Mouse (Mus musculus) gastrocnemius, postnatal 14 days (tissue): ENCODE data around the gene Gm20489. TPM values are rescaled to one million over a fixed set of nuclear protein-coding genes. Genes with fewer than 3 reads are reported as not detected.

Source experiments
- DNase-seq: peaks from one replicate; pipeline ENCODE4 v3.0.0; 2021; ENCODE audit warnings: mixed read lengths
- intact Hi-C: fragments of 180-260 bp; cut with DNase I; formaldehyde crosslinking; loops from one replicate; pipeline ENCODE4 v1.15.1; 2025; ENCODE audit warnings: low total_unique reads
- total RNA-seq, 2 experiments: library from RNA; stranded (reverse); gene quantifications; 2 replicates each; pipeline ENCODE4 v1.2.3; 2021

Gene Gm20489
- total RNA-seq, 2 experiments from 2014 or later = not detected

DNA sequence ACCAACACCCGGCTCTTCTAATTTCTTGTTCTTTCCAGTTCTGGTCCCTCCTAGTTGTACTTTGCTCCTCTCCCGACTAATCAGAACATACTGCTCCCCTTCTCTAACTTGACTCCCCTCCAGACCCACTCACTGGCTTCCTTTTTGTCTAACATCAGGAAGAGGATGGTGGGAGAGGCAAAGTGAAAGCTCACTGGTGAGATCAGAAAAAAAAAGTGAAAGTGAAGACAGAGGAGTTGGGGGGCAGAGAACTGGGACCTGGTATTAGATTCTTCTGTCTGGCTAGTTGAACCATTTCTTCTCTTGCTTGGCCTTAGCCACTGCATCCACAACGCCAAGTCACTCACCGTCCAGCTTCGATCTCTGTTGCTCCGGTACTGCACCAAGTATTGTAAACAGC is 2.2 kb downstream of the Gm20489 start:
- intact Hi-C loops = no loop called here
- DNase-seq = no peak

DNA sequence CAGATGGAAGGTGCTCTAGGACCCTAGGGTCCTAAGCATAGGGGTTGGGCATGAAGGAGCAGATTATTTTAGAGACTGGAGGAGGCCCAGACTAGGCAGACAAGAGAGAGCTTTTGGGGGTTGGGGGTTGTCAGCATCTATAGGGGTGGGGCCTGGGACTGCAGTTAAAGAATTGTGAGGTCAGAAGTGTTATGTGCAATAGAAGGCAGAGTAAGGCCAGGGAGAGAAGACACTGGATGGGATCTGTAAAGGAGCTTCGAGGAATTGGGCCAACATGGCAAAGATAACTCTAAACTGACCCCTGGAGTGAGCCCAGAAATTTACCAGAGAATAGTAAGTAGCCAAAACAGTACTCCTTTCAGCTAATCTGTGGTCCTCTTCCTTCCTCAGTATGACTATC is 4.9 kb downstream of the Gm20489 start, which contains the start of gene Gm614:
Gene Gm614, minus strand, starts transcription at position 101 of the 400 bp plus-strand sequence.
- DNase-seq = no peak
- intact Hi-C loops = no loop called here

DNA sequence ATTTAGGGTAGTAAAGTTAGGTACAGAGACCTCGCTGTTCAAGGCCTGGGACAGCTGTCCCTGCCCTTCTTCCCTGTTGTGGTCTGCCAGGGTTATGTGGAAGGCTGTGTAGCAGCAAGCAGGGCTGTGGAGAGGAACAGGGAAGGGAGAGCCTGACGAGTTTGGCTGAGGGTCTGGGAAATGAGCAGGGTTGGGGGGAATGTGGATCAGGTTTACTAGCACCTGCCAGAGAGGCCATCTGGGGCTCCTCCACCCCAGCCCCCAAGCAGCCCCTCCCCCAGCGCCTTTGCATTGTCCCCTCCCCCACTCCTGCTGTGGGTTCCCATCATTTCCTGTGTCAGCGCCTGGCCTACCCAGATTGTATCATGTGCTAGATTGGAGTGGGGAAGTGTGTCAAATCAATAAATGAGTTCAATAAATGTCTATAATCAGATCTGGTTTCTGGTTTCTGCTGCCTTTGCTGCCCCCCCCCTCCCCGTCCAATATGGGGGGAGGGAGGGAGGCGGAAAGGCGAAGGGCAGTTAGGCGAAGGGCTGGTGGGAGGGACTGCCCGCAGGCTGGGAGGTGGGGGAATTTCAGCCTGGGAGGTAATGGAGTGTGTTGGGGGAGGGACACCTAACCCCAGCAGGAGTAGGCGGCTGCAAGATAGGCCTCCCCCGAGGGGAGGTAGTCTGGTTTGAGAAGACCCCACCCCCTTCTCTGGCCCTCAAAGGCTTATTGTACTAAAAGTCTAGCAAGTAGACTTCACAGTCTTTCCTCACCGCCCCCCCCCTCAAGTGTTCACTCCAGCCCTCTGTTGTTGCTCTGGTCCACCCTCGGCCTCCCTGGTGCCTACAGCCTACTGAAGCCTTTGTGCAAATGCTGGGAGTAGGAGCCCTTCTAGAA is 8.1 kb downstream of the Gm20489 start:
- no peak for DNase-seq
- intact Hi-C loops = no loop called here

DNA sequence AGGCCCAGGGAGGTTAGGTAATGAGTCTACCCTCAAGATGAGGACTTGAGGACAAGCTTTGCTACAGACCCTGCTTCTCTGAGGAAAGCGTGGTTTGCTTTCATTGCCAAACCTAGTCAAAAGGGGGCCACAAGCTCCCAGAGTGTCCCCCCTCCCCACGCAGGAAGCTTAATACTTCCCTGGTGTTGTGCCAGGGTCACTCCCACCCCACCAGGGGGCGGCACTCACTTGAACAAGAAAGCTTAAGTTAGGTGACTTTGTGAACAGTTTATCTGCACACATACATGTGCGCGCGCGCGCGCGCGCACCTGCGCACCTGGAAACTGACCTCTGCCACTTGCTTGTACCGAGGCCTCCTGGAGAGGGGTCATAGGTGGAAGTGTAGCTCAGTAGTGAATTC is 12.2 kb downstream of the Gm20489 start:
- DNase-seq = no peak
- intact Hi-C loops = no loop called here

- intact Hi-C loops = no loop called here
- peak; percentile 10 for DNase-seq
Observed at GRCm38 (mm10) chrX:101254740-101255139, 14.1 kb downstream of the Gm20489 start.

DNA sequence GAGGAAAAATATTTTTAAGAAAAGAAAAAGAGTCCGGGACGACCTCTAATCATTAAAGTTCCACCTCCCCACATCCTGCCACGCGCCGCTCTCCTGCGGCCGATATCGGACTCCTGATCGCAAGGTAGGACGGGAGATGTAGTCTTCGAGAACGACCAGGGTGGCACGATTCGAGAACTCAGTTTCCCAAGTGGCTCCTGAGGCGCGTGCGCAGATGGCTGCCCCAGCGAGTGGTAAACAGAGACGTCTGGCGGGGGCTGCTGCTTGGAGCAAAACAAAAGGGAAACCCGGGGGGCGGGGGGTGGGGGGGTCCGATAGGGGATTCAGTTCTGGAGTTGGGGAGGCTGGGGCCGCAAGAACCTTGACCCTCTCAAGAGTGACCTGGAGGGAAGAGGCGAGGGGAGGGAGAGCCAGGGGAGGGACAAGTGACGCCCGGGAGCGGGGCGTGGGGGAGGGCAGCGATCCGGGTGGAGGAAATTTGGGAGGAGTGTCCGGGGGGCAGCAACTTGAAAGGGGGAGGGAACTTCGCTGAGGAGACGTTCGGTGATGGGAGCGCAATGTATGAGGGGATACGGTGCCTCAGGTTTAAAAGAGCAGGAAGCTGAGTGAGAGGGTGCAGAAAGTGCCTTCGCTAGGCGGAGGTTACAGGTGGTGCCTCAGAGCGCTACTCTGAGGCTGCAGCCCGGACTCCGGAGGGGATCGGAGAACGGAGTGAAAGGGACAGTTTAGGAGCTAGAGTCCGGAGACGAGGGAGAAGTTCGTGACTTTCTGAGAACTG is 14.7 kb downstream of the Gm20489 start, which contains the start of gene Foxo4:
Gene Foxo4, plus strand, starts transcription at position 577 of the 778 bp plus-strand sequence.
- peak; percentile 89 for DNase-seq
- intact Hi-C loops = no loop called here

DNA sequence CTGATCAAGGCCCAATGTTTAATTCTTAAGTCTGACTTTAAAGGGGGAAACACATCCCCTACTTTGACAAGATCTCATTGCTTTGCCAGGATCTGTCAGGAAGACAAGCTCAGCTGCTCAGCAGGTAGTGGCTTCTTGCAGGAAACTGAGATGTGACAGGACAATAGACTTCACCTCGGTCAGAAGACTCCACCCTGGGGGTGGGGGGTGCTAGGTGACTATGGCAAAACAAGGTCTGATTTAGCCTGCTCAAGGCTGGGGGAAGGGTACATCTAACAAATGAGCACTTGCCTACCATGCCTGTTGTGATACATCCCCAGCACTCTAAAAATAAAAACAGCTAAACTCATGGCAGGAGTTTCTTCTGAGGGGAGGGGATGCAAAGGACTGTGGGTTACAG is 23.8 kb downstream of the Gm20489 start:
- intact Hi-C loops = no loop called here

DNA sequence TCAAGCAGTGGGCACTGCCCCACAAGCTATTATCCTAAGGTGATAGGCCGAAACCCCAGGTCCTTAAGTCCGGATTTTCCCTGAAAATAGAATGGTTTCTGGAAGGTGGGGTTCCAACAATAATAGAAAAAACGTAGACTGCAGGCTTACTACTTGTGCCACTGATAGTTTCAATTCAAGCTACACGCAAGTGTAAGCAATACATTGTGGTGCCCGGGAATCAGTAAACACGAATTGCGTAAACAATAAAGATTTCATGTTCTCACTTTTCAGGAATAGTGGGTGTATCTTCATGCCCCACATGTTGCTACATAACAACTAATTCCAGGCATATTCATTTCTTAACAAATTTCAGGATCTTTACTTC is 46.0 kb downstream of the Gm20489 start:
- intact Hi-C loops = no loop called here
- no peak for DNase-seq

More for the DNA sequence above, 23.8 kb downstream of the Gm20489 start:
- no peak for DNase-seq

DNA sequence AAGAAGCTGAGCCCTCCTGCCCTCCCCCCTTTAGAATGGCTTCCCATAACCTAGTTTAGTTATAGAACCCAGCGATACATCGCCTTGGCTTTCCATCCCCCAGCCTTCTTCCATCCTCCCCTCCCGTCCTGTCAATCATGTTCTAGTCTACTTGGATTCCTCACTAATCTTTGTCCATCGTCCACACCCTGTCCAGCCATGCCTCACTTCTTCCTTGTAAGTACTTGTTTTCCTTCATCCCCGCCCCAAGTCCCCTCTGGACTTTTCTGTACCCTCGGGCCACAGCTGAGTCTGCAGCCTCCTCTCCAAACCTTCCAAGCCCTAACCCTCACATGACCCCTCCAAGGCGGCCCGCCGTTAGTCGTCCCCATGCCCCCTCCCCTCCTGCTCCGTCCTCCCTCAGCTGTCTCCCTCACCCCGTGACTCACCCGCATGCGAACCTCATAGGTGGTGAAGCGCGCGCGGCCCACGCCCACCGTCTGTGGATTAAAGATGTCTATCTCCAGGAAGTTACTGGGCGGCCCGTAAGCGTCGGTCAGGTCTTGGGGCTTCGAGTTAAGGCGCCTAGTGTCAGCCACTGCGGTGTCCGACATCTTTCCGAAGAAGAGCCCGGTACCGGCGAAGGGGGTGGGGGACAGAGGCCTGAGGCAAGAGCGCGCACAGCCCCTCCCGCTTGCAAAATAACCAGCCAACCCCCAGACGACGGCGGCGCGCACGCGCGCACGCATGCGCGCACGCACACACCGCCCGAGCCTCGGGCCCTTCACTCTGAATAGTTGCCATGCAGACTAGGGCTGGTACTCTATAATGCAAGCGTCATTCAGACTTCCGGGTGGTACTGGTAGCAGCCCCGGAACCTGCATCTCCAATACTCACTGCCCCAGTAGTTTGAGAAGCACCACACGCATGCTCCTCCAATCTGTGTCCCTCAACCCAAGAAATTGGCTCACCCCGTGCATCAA is 46.7 kb downstream of the Gm20489 start, which contains the start of gene Snx12:
Gene Snx12, minus strand, starts transcription at position 730 of the 962 bp plus-strand sequence.
- intact Hi-C loops = no loop called here

More for the DNA sequence above, 46.7 kb downstream of the Gm20489 start, which contains the start of gene Snx12:
- DNase-seq = peak; percentile 81

Other genes starting within 250 kb of the Gm20489 start
- gene Tex11, start 209.4 kb downstream of the Gm20489 start, total RNA-seq = not detected
- under 1 TPM in 1 of 2 experiments, not detected in 1; 0.09 TPM for gene Slc7a3, start 183.0 kb downstream of the Gm20489 start, total RNA-seq
- gene Snx12, start 46.5 kb downstream of the Gm20489 start, total RNA-seq = 10 to 100 TPM; 37.3 to 41.3 TPM
- 10 to 100 TPM; 42.1 to 50.3 TPM for gene Foxo4, start 14.5 kb downstream of the Gm20489 start, total RNA-seq
- not detected for gene Gm614, start 5.0 kb downstream of the Gm20489 start, total RNA-seq
- gene Il2rg, start 768 bp downstream of the Gm20489 start, total RNA-seq = 1 to 10 TPM; 5.2 to 7.1 TPM
- 10 to 100 TPM; 15.0 to 19.7 TPM for gene Med12, start 5.0 kb upstream of the Gm20489 start, total RNA-seq
- under 1 TPM; 0.18 to 0.66 TPM for gene Nlgn3, start 30.1 kb upstream of the Gm20489 start, total RNA-seq
- gene Gjb1, start 107.4 kb upstream of the Gm20489 start, total RNA-seq = 1 to 10 TPM in 1 of 2 experiments, under 1 TPM in 1; 0.38 to 2.5 TPM
- 1 to 10 TPM; 8.6 to 8.8 TPM for gene Zmym3, start 151.8 kb upstream of the Gm20489 start, total RNA-seq
- 10 to 100 TPM; 63.1 to 68.9 TPM for gene Nono, start 160.3 kb upstream of the Gm20489 start, total RNA-seq
- gene Itgb1bp2, start 180.1 kb upstream of the Gm20489 start, total RNA-seq = 100 to 1,000 TPM; 459 to 479 TPM